ENCODE assay signal across 7 mouse cellular contexts in the genomic region with DNA sequence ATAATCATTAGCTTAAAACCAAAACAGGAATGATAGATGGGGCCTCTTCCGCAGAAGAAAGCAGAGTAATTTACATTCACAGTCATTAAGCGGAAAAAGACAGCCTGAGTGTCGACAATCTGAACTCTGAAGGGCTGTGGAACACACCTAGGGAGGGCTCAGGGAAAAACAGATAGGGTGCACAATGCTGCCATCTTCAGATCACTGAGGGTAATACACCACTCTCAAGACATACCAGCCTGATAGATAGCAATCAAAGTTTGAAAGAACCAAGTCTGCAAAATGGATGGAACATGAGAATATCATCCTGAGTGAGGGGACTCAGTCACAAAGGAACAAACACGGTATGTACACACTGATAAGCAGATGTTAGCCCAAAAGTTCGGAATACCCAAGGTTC.
DNase-seq lines count a peak whose midpoint lies in the region; ATAC-seq and TF ChIP-seq lines count a peak whose summit lies in the region.

No protein-coding gene starts in this region.

- peak; percentile 22 for TF ChIP-seq CTCF in C2C12 (IDR thresholded peaks at IDR 0.05; ENCODE audit: control insufficient read depth, insufficient read depth, insufficient read length)

- ATAC-seq in lung, embryonic 15.5 days (ENCODE audit: borderline replicate concordance, extremely low read depth, low FRiP score, low TSS enrichment), result 0 out of 2 replicates have a peak, but pooled peaks have one; percentile 55

- no peak overlapping the region for H3K9ac ChIP-seq in lung, embryonic 15.5 days

- H3K9me3 ChIP-seq in hindbrain, embryonic 10.5 days, result no peaks in the 10 kb centered on the region
- H3K9me3 ChIP-seq in lung, embryonic 15.5 days, result no peaks in the 10 kb centered on the region

- WGBS in hindbrain, embryonic 10.5 days, result 21% methylated on average over 5 of the region's 5 CpGs
- 14% methylated on average over 5 of the region's 5 CpGs for WGBS in lung, embryonic 15.5 days

- no peaks in the 10 kb centered on the region for H3K79me2 ChIP-seq in C2C12 (ENCODE audit: control insufficient read depth, insufficient read depth)

- H3K27me3 ChIP-seq in C2C12 (ENCODE audit: control insufficient read depth, insufficient read depth, insufficient read length), result no peaks in the 10 kb centered on the region
- no peaks in the 10 kb centered on the region for H3K27me3 ChIP-seq in hindbrain, embryonic 10.5 days (ENCODE audit: insufficient read depth, poor library complexity, severe bottlenecking)
- no peaks in the 10 kb centered on the region for H3K27me3 ChIP-seq in lung, embryonic 15.5 days

- H3K27ac ChIP-seq in hindbrain, embryonic 10.5 days, result no peak overlapping the region
- H3K27ac ChIP-seq in lung, embryonic 15.5 days, result no peak overlapping the region

- no peaks in the 10 kb centered on the region for H3K4me1 ChIP-seq in hindbrain, embryonic 10.5 days (replicated peaks)
- H3K4me1 ChIP-seq in lung, embryonic 15.5 days, result no peaks in the 10 kb centered on the region

- no peak overlapping the region for H3K4me2 ChIP-seq in lung, embryonic 15.5 days

- DNase-seq in Muller cell, postnatal 12 days (ENCODE audit: inconsistent ontology term), result peak; percentile 37
- DNase-seq in embryo, embryonic 10.5 days (ENCODE audit: low spot score), result peak; percentile 84
- peak; percentile 31 for DNase-seq in hindbrain, embryonic 10.5 days (ENCODE audit: low spot score)
- DNase-seq in layer of hippocampus, adult 18-20 months (ENCODE audit: low spot score in 2 of 2), result peak; percentile 28 to 88
- peak; percentile 79 to 80 for DNase-seq in right cerebral cortex, adult 2 months (ENCODE audit: low spot score in 2 of 2)

- H3K79me3 ChIP-seq in C2C12 (ENCODE audit: low read depth), result no peaks in the 10 kb centered on the region

- H3K36me3 ChIP-seq in C2C12 (ENCODE audit: control insufficient read depth, insufficient read depth), result no peaks in the 10 kb centered on the region
- H3K36me3 ChIP-seq in hindbrain, embryonic 10.5 days, result no peaks in the 10 kb centered on the region
- no peaks in the 10 kb centered on the region for H3K36me3 ChIP-seq in lung, embryonic 15.5 days

- no peak overlapping the region for H3K4me3 ChIP-seq in C2C12 (ENCODE audit: insufficient read depth, poor library complexity, severe bottlenecking)
- no peak overlapping the region for H3K4me3 ChIP-seq in hindbrain, embryonic 10.5 days
- H3K4me3 ChIP-seq in lung, embryonic 15.5 days, result no peak overlapping the region

- no peak overlapping the region for H3ac ChIP-seq in C2C12 (ENCODE audit: control insufficient read depth, insufficient read length, low read depth)

TF ChIP-seq in C2C12, 6 proteins besides CTCF, POLR2A, EP300 and RAD21:
- no peak for TF ChIP-seq MYOG (IDR thresholded peaks at IDR 0.05; ENCODE audit: control insufficient read depth, extremely low read depth, insufficient read length)
- TF ChIP-seq FOSL1 (IDR thresholded peaks at IDR 0.05; ENCODE audit: insufficient read depth, low read length, poor library complexity, severe bottlenecking), result no peak
- no peak for TF ChIP-seq USF1 (IDR thresholded peaks at IDR 0.05; ENCODE audit: low read depth)
- TF ChIP-seq MAX (IDR thresholded peaks at IDR 0.05), result no peak
- no peak for TF ChIP-seq CEBPB (IDR thresholded peaks at IDR 0.05; ENCODE audit: low read depth)
TF ChIP-seq in C2C12: peak in this region for 0.

Comparison
In these comparisons a context has a peak if more than half of its experiments do, and no peak if none do; other contexts are left out.
1. DNase-seq: peak in every context shown above with its lines; median percentile 84 in embryo, embryonic 10.5 days; 80 in right cerebral cortex, adult 2 months; 58 in layer of hippocampus, adult 18-20 months; 37 in Muller cell, postnatal 12 days; 31 in hindbrain, embryonic 10.5 days.